Mouse (Mus musculus): Measurements from ENCODE around the gene Zyx. TPM values are rescaled to one million over a fixed set of nuclear protein-coding genes. Genes with fewer than 3 reads are reported as not detected.

Zyx gene
- polyA plus RNA-seq, 1 experiment from 2014 or later, result 159 TPM

DNA sequence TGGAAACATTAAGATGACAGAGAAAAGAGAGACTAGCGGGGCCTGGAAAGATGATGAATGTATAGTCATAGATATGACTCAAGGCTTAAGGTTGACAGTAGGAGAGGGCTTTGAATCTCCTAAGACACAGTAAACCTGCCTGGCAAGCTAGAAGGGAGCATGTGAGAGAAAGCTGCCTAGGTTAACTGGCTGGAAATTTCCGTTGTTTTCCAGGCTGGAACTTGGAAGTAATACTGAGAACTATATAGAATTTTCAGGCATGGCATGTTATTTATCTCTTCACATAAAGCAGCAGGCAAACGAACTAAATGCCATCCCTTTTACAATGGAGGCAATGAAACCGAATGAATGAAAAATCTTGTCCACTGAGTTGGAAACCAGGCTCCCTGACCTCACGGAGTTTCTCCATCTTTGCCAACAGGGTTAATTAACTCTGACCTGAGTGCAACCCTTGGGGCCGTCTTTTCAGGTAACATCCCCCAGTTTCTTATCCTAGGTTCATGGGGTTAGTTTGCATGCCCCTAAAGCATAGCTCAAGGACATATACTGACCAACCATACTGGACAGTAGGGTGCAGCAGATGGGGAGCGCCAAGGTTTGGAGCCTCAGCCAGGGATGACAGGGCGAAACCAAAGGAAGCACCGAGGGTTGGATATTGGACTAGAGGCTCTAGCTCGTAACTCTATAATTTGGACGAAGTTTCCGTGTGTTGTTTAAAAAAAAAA lies 987 bp upstream of the Zyx start:
- peak overlapping the region; percentile 98; the same call in 1 of the 2 replicates for H3K9ac ChIP-seq (ENCODE audit: low read length)

DNA sequence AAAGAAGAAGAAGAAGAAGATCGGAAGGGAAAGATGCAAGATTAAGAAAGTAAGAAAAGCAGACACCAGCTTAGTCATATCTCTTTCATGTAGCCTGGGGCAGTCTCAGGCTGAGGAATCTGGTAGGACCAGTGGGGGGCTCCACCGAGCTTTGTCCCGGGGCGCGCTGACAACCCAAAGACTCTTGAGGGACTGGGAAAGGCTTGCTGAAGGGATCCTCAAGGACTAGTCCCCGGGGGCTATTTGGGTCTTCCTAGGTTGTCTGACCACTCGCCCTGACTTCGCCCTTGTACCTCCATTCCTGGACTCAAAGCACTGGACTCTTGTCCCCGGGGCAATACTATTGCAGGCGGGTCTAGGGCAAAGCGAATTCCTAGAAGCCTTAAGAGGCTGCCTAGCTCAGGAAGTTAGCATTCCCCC lies 414 bp upstream of the Zyx start:
- Histone ChIP-seq H3K9ac (ENCODE audit: low read length) (peak overlapping the region; percentile 98), H3K4me1 (ENCODE audit: control insufficient read depth, insufficient read depth, low read length) (peaks cover 35% of the 10 kb centered on the region), H3K27me3 (ENCODE audit: control insufficient read depth, insufficient read depth, low read length) (no peaks in the 10 kb centered on the region), H3K9me3 (replicated peaks; ENCODE audit: control insufficient read depth, low read length) (no peaks in the 10 kb centered on the region), H3K4me2 (ENCODE audit: low read depth, low read length) (peak overlapping the region; percentile 94), H3K27ac (ENCODE audit: low read length) (peak overlapping the region; percentile 98), H3K36me3 (ENCODE audit: control insufficient read depth, insufficient read depth) (peaks cover 4% of the 10 kb centered on the region), H3K4me3 (ENCODE audit: low read length) (peak overlapping the region; percentile 90)
- peak; percentile 30 for ATAC-seq (replicated peaks; ENCODE audit: extremely low read depth, insufficient read depth, low FRiP score)
- WGBS, result under 1% methylated on average over 11 of the region's 11 CpGs

More for the DNA sequence above, 987 bp upstream of the Zyx start:
- 37% methylated on average over 12 of the region's 12 CpGs for WGBS
- no peak for ATAC-seq (replicated peaks; ENCODE audit: extremely low read depth, insufficient read depth, low FRiP score)
- Histone ChIP-seq H3K4me3 (ENCODE audit: low read length) (peak overlapping the region; percentile 90), H3K27me3 (ENCODE audit: control insufficient read depth, insufficient read depth, low read length) (no peaks in the 10 kb centered on the region), H3K27ac (ENCODE audit: low read length) (peak overlapping the region; percentile 98), H3K4me2 (ENCODE audit: low read depth, low read length) (peak overlapping the region; percentile 94), H3K4me1 (ENCODE audit: control insufficient read depth, insufficient read depth, low read length) (peaks cover 29% of the 10 kb centered on the region), H3K36me3 (ENCODE audit: control insufficient read depth, insufficient read depth) (peaks cover 2% of the 10 kb centered on the region), H3K9me3 (replicated peaks; ENCODE audit: control insufficient read depth, low read length) (no peaks in the 10 kb centered on the region)

- Histone ChIP-seq H3K27ac (ENCODE audit: low read length) (peak overlapping the region; percentile 98), H3K27me3 (ENCODE audit: control insufficient read depth, insufficient read depth, low read length) (no peaks in the 10 kb centered on the region), H3K9me3 (replicated peaks; ENCODE audit: control insufficient read depth, low read length) (no peaks in the 10 kb centered on the region), H3K4me2 (ENCODE audit: low read depth, low read length) (peak overlapping the region; percentile 94), H3K4me3 (ENCODE audit: low read length) (peak overlapping the region; percentile 90), H3K9ac (ENCODE audit: low read length) (peak overlapping the region; percentile 98), H3K36me3 (ENCODE audit: control insufficient read depth, insufficient read depth) (peaks cover 9% of the 10 kb centered on the region), H3K4me1 (ENCODE audit: control insufficient read depth, insufficient read depth, low read length) (peaks cover 47% of the 10 kb centered on the region)
- peak; percentile 15 for ATAC-seq (replicated peaks; ENCODE audit: extremely low read depth, insufficient read depth, low FRiP score)
- WGBS, result under 1% methylated on average over 72 of the region's 72 CpGs
Observed at GRCm38 (mm10) chr6:42350021-42350967, 864 bp downstream of the Zyx start.

GRCm38 (mm10) chr6:42350968-42351775 lies 1.7 kb downstream of the Zyx start:
- 31% methylated on average over 13 of the region's 13 CpGs for WGBS
- H3K4me3 ChIP-seq (ENCODE audit: low read length), result peak overlapping the region; percentile 90
- no peaks in the 10 kb centered on the region for H3K9me3 ChIP-seq (replicated peaks; ENCODE audit: control insufficient read depth, low read length)
- H3K9ac ChIP-seq (ENCODE audit: low read length), result peak overlapping the region; percentile 98
- no peak for ATAC-seq (replicated peaks; ENCODE audit: extremely low read depth, insufficient read depth, low FRiP score)
- no peaks in the 10 kb centered on the region for H3K27me3 ChIP-seq (ENCODE audit: control insufficient read depth, insufficient read depth, low read length)
- H3K4me2 ChIP-seq (ENCODE audit: low read depth, low read length), result peak overlapping the region; percentile 94
- peaks cover 52% of the 10 kb centered on the region for H3K4me1 ChIP-seq (ENCODE audit: control insufficient read depth, insufficient read depth, low read length)
- peaks cover 15% of the 10 kb centered on the region for H3K36me3 ChIP-seq (ENCODE audit: control insufficient read depth, insufficient read depth)
- H3K27ac ChIP-seq (ENCODE audit: low read length), result peak overlapping the region; percentile 98

DNA sequence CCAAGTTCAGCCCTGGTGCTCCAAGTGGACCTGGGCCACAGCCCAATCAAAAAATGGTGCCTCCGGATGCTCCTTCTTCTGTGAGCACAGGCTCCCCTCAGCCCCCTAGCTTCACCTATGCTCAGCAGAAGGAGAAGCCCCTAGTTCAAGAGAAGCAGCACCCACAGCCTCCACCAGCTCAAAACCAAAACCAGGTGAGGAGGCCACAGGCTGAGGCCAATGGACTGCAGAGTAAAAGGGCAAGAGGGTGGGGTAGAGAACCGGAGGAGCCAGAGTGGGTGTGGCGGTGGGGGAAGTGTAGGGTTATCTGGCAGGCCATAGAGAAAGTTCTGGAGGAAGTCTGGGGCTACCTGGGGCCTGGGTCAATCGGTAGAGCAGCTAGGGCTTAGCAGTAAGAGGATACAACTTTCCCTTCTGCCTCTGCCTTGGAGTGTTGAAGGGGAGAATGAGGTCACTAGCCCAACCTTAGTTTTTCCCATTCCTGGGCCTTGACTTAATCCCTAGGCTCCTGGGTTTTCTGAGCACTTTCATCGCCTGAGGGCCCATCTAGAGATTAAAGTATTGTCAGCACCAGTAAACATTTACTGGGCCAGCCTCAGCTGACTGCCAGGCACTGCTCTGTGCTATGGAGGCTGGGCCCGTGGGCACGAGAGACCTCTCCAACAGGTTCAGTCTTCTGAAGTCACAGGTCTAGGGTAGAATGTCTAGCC lies 2.5 kb downstream of the Zyx start:
- no peak for ATAC-seq (replicated peaks; ENCODE audit: extremely low read depth, insufficient read depth, low FRiP score)
- Histone ChIP-seq H3K4me1 (ENCODE audit: control insufficient read depth, insufficient read depth, low read length) (peaks cover 58% of the 10 kb centered on the region), H3K9ac (ENCODE audit: low read length) (peak overlapping the region; percentile 98), H3K4me2 (ENCODE audit: low read depth, low read length) (peak overlapping the region; percentile 94), H3K27me3 (ENCODE audit: control insufficient read depth, insufficient read depth, low read length) (no peaks in the 10 kb centered on the region), H3K9me3 (replicated peaks; ENCODE audit: control insufficient read depth, low read length) (no peaks in the 10 kb centered on the region), H3K27ac (ENCODE audit: low read length) (peak overlapping the region; percentile 98), H3K36me3 (ENCODE audit: control insufficient read depth, insufficient read depth) (peaks cover 23% of the 10 kb centered on the region), H3K4me3 (ENCODE audit: low read length) (peak overlapping the region; percentile 90)
- WGBS, result 32% methylated on average over 7 of the region's 7 CpGs

- peak overlapping the region; percentile 98 for H3K9ac ChIP-seq (ENCODE audit: low read length)
- peaks cover 28% of the 10 kb centered on the region for H3K36me3 ChIP-seq (ENCODE audit: control insufficient read depth, insufficient read depth)
Observed at GRCm38 (mm10) chr6:42352486-42352846, 3.0 kb downstream of the Zyx start.

GRCm38 (mm10) chr6:42353180-42353579 lies 3.8 kb downstream of the Zyx start:
- Histone ChIP-seq H3K9me3 (replicated peaks; ENCODE audit: control insufficient read depth, low read length) (no peaks in the 10 kb centered on the region), H3K9ac (ENCODE audit: low read length) (peak overlapping the region; percentile 51), H3K4me1 (ENCODE audit: control insufficient read depth, insufficient read depth, low read length) (peaks cover 70% of the 10 kb centered on the region), H3K27me3 (ENCODE audit: control insufficient read depth, insufficient read depth, low read length) (no peaks in the 10 kb centered on the region), H3K4me3 (ENCODE audit: low read length) (peak overlapping the region; percentile 90), H3K36me3 (ENCODE audit: control insufficient read depth, insufficient read depth) (peaks cover 33% of the 10 kb centered on the region), H3K4me2 (ENCODE audit: low read depth, low read length) (peak overlapping the region; percentile 94), H3K27ac (ENCODE audit: low read length) (peak overlapping the region; percentile 98)
- ATAC-seq (replicated peaks; ENCODE audit: extremely low read depth, insufficient read depth, low FRiP score), result no peak
- WGBS, result 24% methylated on average over 8 of the region's 8 CpGs

More at GRCm38 (mm10) chr6:42352486-42352846, 3.0 kb downstream of the Zyx start:
- peak overlapping the region; percentile 98 for H3K27ac ChIP-seq (ENCODE audit: low read length)
- ATAC-seq (replicated peaks; ENCODE audit: extremely low read depth, insufficient read depth, low FRiP score), result no peak
- WGBS, result 75% methylated on average over 1 of the region's 1 CpGs
- H3K4me3 ChIP-seq (ENCODE audit: low read length), result peak overlapping the region; percentile 90
- H3K4me2 ChIP-seq (ENCODE audit: low read depth, low read length), result peak overlapping the region; percentile 94
- peaks cover 63% of the 10 kb centered on the region for H3K4me1 ChIP-seq (ENCODE audit: control insufficient read depth, insufficient read depth, low read length)
- H3K27me3 ChIP-seq (ENCODE audit: control insufficient read depth, insufficient read depth, low read length), result no peaks in the 10 kb centered on the region
- H3K9me3 ChIP-seq (replicated peaks; ENCODE audit: control insufficient read depth, low read length), result no peaks in the 10 kb centered on the region

Data from heart, embryonic 16.5 days (tissue).